Mouse (Mus musculus) embryonic fibroblast, embryonic 13.5 days (primary cell): Measurements from ENCODE around the gene Neurl1a. TPM values are rescaled to one million over a fixed set of nuclear protein-coding genes. Genes with fewer than 3 reads are reported as not detected.

ENCODE experiments used
- H3K27ac ChIP-seq: 2 replicates; pipeline ENCODE4 v1.5.1; 2012; ENCODE audit warnings: low read length, control low read depth, inconsistent platforms; ENCODE audit not compliant: insufficient read depth
- H3K4me1 ChIP-seq: 2 replicates; pipeline ENCODE4 v1.6.1; 2011; ENCODE audit warnings: low read length; ENCODE audit not compliant: control insufficient read depth, insufficient read depth
- H3K4me3 ChIP-seq: 2 replicates; pipeline ENCODE4 v1.5.1; 2011; ENCODE audit warnings: mild to moderate bottlenecking, control low read depth, low read length; ENCODE audit not compliant: insufficient read depth
- CTCF ChIP-seq: IDR thresholded peaks from 2 replicates; pipeline ENCODE4 v1.5.1; 2011; ENCODE audit warnings: mild to moderate bottlenecking, control low read depth, low read length, moderate library complexity, borderline replicate concordance; ENCODE audit not compliant: insufficient read depth
- POLR2A ChIP-seq: IDR thresholded peaks from 2 replicates; pipeline ENCODE4 v1.6.1; 2011; ENCODE audit warnings: low read depth, mild to moderate bottlenecking, control low read depth, low read length, moderate library complexity
- polyA plus RNA-seq: library from polyadenylated mRNA; stranded (reverse); fragments of >200 nt; gene quantifications from 2 replicates; pipeline ENCODE4 v1.2.4, GENCODE M21; 2011; ENCODE audit warnings: low read depth; ENCODE audit not compliant: missing spikeins, insufficient read length

The Neurl1a gene
- polyA plus RNA-seq, 1 experiment: 2.6 TPM

GRCm38 (mm10) chr19:47298100-47298499 lies 119.5 kb downstream of the Neurl1a start:
- Histone ChIP-seq H3K27ac (no peak overlapping the region), H3K4me1 (peaks cover 20% of the 10 kb centered on the region)

GRCm38 (mm10) chr19:47301303-47302190 lies 122.9 kb downstream of the Neurl1a start:
- H3K4me1 ChIP-seq: peaks cover 15% of the 10 kb centered on the region
- TF ChIP-seq POLR2A: no peak
- peak overlapping the region; percentile 39 for H3K27ac ChIP-seq
- H3K4me3 ChIP-seq: no peak overlapping the region

More at GRCm38 (mm10) chr19:47298100-47298499, 119.5 kb downstream of the Neurl1a start:
- no peak overlapping the region for H3K4me3 ChIP-seq
- TF ChIP-seq CTCF: no peak
- no peak for TF ChIP-seq POLR2A

- Histone ChIP-seq H3K4me1 (peaks cover 15% of the 10 kb centered on the region), H3K4me3 (no peak overlapping the region), H3K27ac (peak overlapping the region; percentile 39; the same call in 1 of the 2 replicates)
- no peak for TF ChIP-seq CTCF
- no peak for TF ChIP-seq POLR2A
Measured at GRCm38 (mm10) chr19:47302191-47302852, 123.7 kb downstream of the Neurl1a start.

GRCm38 (mm10) chr19:47303128-47303527 lies 124.5 kb downstream of the Neurl1a start:
- peaks cover 15% of the 10 kb centered on the region for H3K4me1 ChIP-seq
- H3K27ac ChIP-seq: no peak overlapping the region
- no peak overlapping the region for H3K4me3 ChIP-seq
- TF ChIP-seq POLR2A (no peak), CTCF (no peak)

GRCm38 (mm10) chr19:47304170-47304745 lies 125.6 kb downstream of the Neurl1a start:
- peaks cover 16% of the 10 kb centered on the region for H3K4me1 ChIP-seq
- no peak overlapping the region for H3K27ac ChIP-seq

GRCm38 (mm10) chr19:47305401-47305800 lies 126.8 kb downstream of the Neurl1a start:
- Histone ChIP-seq H3K27ac (no peak overlapping the region), H3K4me3 (no peak overlapping the region), H3K4me1 (peaks cover 18% of the 10 kb centered on the region)
- TF ChIP-seq CTCF (no peak), POLR2A (no peak)

More at GRCm38 (mm10) chr19:47304170-47304745, 125.6 kb downstream of the Neurl1a start:
- H3K4me3 ChIP-seq: no peak overlapping the region
- no peak for TF ChIP-seq CTCF
- no peak for TF ChIP-seq POLR2A

- no peak for TF ChIP-seq POLR2A
- no peak for TF ChIP-seq CTCF
- peaks cover 16% of the 10 kb centered on the region for H3K4me1 ChIP-seq
- H3K4me3 ChIP-seq: no peak overlapping the region
- H3K27ac ChIP-seq: no peak overlapping the region
Measured at GRCm38 (mm10) chr19:47306128-47306916, 127.7 kb downstream of the Neurl1a start.

- peaks cover 13% of the 10 kb centered on the region for H3K4me1 ChIP-seq
- TF ChIP-seq CTCF: no peak
- no peak for TF ChIP-seq POLR2A
- H3K4me3 ChIP-seq: no peak overlapping the region
- H3K27ac ChIP-seq: no peak overlapping the region
Measured at GRCm38 (mm10) chr19:47306917-47307315, 128.3 kb downstream of the Neurl1a start.

Other genes starting within 250 kb of the Neurl1a start
- gene Ina, start 164.1 kb upstream of the Neurl1a start, polyA plus RNA-seq: not detected in 2 replicates
- gene Nt5c2, start 163.7 kb upstream of the Neurl1a start, polyA plus RNA-seq: 39.7 and 50.5 TPM in 2 replicates
- gene Pcgf6, start 127.9 kb upstream of the Neurl1a start, polyA plus RNA-seq: 13.3 and 18.4 TPM in 2 replicates
- 3.9 and 5.9 TPM in 2 replicates for gene Taf5, start 111.1 kb upstream of the Neurl1a start, polyA plus RNA-seq
- 712 and 728 TPM in 2 replicates for gene Usmg5, start 88.2 kb upstream of the Neurl1a start, polyA plus RNA-seq
- gene Pdcd11, start 88.1 kb upstream of the Neurl1a start, polyA plus RNA-seq: 22.2 and 22.6 TPM in 2 replicates
- gene Calhm2, start 40.5 kb upstream of the Neurl1a start, polyA plus RNA-seq: 13.7 and 15.2 TPM in 2 replicates
- not detected in 2 replicates for gene Calhm1, start 34.6 kb upstream of the Neurl1a start, polyA plus RNA-seq
- not detected in 2 replicates for gene Calhm3, start 21.1 kb upstream of the Neurl1a start, polyA plus RNA-seq